Mouse (Mus musculus) thymus, adult 2 months (tissue): ENCODE measurements around the gene Fars2.

Experiments
- CTCF ChIP-seq: fragments of 200-500 bp; IDR thresholded peaks from 2 replicates; pipeline ENCODE4 v1.5.1; 2012; ENCODE audit warnings: mild to moderate bottlenecking, control low read depth, low read length, moderate library complexity, borderline replicate concordance; ENCODE audit not compliant: control insufficient read depth, poor library complexity, insufficient read depth; ENCODE audit errors: extremely low read depth
- POLR2A ChIP-seq: fragments of 200-500 bp; IDR thresholded peaks from 2 replicates; pipeline ENCODE4 v1.6.1; 2012; ENCODE audit warnings: mild to moderate bottlenecking, low read length, control low read depth, moderate library complexity; ENCODE audit not compliant: control insufficient read depth, poor library complexity, insufficient read depth; ENCODE audit errors: extremely low read depth

GRCm38 (mm10) chr13:36696351-36696771, 579.1 kb downstream of the Fars2 start:
- TF ChIP-seq CTCF, result no peak
- TF ChIP-seq POLR2A, result no peak
